Mouse (Mus musculus): ENCODE data around the gene Myrf.

Gene Myrf

GRCm38 (mm10) chr19:10248128-10248527, 7.6 kb upstream of the Myrf start:
- no peak for DNase-seq (ENCODE audit: low spot score)

GRCm38 (mm10) chr19:10247165-10247564, 6.6 kb upstream of the Myrf start:
- DNase-seq (ENCODE audit: low spot score) = no peak

GRCm38 (mm10) chr19:10244183-10244582, 3.6 kb upstream of the Myrf start:
- no peak for DNase-seq (ENCODE audit: low spot score)

GRCm38 (mm10) chr19:10242916-10243315, 2.4 kb upstream of the Myrf start:
- DNase-seq (ENCODE audit: low spot score) = no peak

DNA sequence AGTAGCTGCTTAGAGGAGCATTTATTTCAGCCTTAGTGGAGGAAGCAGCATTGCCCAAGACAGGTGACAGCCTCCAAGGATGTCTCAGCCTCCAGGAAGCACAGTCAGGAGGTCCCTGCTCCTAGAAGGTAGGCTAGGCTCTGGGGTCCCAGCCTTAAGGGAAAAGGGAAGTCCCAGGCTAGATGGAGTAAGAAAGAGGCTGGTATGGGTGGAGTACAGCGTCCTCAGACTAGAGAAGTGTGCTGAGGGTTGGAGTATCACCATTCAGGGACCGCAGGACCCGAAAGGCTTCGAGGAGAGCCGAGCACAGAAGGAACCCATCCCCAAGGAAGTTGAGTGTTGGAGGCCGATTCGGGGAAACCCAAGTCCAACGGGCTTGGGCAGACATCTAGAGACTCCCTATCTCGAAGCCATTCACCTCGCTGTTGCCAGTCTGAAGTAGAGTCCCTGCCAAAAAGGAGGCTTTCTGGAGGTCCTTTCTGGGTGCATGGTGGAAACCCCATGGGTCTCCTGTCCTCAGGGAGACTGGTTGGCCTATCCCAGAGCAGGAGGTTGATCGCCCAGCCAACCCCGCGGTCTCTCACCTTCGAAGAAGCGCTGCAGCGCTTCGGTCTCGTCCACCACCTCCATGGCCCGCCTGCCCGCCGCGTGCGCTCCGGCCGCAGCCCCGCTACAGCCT, 434 bp downstream of the Myrf start:
- DNase-seq (ENCODE audit: low spot score) = no peak

- DNase-seq (ENCODE audit: low spot score) = no peak
These were observed 1.1 kb downstream of the Myrf start for GRCm38 (mm10) chr19:10239419-10239818.

DNA sequence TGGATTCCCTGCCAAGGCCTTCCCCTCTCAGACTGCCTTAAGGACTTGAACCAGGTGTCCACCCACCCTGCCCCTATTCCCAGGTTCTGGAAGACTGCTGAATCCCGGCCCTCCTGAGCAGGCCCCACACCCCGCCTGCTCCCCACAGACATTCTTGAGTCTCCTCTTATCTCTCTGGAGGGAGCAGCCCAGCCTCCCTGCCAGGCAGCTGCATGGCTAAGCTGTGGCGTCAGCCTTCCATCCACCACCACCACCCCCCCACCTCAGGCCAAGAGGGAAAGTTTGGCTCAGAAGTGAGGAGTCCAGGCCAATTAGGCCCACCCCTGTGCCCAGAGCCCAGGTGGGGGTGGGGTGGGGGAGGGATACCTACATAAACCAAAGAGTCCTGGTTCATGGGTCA, 2.1 kb downstream of the Myrf start:
- DNase-seq (ENCODE audit: low spot score) = no peak

DNA sequence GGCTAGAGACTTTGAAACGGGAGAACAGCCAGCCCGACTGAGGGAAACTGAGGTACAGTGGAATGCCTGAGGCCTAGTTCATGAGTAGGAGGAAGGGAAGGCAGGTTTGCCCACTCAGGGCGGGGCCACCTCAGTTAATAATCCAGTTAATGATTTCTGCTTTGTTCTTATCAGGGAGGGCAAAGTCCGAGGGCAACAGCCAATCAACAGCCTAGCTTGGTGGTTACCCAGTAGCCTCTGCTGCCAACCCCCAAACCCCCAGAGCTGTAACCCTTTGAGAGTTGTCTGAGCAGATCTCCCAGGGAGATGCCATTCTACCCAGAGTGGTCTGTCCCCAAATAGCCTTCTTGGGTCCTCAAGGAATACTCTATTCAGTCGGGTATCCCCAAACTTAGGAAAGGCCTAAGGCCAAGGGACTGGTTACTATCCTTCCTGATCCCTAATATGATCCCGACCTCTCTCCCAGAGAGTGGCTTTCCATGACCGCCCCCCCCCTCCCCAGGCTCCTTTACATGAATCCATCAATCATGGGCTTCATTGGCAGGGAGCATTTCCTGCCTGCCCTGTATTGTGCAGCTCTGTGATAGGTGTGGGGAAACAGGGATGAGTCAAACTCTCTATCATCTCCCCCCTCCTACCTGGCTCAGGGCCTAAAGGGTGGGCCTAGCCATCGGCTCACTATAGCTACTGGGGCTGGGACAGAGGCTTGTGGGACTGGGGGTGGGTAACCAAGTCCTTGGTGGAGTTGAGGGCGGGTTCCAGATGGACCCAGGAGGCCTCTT, 4.6 kb downstream of the Myrf start:
- no peak for DNase-seq (ENCODE audit: low spot score)

DNA sequence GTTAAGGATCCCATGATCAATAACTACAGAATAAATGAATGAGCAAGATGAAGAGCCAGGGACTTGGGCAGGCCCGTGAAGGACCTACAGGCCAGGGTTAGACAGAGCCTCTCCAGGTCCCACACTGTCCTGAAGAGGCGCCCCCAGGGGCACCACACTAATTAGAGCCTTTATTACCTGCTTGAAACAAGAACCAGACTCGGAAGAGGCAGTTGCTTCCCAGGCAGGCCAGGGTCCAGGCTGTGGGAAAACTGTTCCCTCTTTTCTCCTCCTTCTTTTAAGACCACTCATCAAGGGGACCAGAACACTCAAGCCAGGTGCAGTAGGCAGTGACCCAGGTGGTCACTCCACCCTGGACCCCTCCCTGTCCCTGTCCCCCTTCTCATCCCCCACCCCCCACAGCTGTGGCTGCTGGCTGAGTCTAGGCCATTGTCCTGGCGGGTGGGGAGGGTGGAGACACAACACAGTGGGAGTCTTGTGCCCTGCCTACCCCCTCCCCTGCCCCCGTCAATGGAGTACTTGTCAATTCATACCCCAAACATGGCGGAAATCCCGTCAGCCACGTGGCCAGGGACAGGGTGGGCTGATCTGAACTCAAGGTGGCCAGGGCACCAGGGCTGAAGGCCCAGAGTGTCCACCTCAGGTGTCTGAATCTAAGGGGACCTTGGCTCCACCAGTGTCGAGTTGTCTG, 8.1 kb downstream of the Myrf start:
- DNase-seq (ENCODE audit: low spot score) = no peak

GRCm38 (mm10) chr19:10231871-10232270, 8.7 kb downstream of the Myrf start:
- DNase-seq (ENCODE audit: low spot score) = no peak

GRCm38 (mm10) chr19:10231016-10231415, 9.5 kb downstream of the Myrf start:
- DNase-seq (ENCODE audit: low spot score) = no peak

GRCm38 (mm10) chr19:10225767-10226166, 14.8 kb downstream of the Myrf start:
- DNase-seq (ENCODE audit: low spot score) = no peak

DNA sequence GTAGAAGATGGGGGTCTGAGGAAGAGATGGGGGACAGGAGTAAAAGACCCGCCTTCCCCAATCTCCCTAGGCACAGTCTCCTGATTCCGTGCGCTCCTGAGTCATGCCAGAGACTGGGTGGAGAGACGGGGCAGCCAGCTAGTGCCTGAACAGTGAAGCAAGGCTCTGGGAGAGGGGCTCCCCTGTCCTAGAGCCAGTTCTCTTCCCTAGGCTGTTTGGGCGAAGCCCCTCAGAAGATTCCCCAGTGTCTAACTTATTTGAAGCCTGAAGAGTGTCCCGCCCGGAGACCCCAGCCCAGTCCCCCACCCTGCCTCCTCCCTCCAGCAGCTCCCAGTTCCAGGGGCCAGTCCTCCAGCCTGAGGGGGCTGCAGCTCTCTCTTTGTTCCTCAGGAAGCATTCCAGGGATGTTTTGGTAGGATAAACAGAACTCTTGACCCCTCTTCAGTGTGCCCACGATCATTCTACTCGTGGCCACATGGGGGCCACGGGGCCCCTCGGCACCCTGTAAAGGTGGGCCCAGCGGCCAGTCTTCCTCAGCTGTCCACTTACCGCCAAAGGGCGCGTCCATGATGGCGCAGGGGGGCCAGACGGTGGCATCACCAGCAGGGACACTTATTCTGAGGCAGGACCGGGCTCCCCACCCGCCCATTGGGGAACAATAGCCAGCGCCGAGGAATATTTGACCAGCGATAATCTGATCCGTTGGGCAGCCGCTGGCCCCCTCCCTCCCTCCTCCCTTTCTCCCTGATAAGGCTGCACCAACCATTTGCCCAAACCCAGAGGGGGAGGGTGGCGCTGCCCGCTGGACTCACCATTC, 15.7 kb downstream of the Myrf start:
- DNase-seq (ENCODE audit: low spot score) = no peak

- no peak for DNase-seq (ENCODE audit: low spot score)
These were observed 17.0 kb downstream of the Myrf start for GRCm38 (mm10) chr19:10223561-10223960.

DNA sequence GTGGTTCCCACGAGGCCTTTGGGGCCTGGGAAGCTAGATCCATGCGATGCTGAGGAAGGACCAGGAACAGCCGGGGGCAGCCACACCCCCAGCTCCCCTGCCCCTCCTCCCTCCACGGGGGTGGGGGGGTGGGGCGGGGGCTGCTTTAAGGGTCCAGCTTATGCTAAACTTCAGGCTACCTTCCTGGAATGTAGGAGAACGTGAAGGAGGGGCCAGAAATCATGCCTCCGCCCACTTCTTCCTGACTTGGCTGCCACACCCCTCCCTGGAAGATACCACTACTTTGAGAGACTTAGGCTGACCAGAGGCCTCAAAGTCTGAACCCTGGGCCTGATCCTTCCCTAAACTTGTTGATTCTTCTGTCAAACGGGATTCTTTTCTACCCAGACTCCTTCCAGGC, 17.9 kb downstream of the Myrf start:
- DNase-seq (ENCODE audit: low spot score) = no peak

DNA sequence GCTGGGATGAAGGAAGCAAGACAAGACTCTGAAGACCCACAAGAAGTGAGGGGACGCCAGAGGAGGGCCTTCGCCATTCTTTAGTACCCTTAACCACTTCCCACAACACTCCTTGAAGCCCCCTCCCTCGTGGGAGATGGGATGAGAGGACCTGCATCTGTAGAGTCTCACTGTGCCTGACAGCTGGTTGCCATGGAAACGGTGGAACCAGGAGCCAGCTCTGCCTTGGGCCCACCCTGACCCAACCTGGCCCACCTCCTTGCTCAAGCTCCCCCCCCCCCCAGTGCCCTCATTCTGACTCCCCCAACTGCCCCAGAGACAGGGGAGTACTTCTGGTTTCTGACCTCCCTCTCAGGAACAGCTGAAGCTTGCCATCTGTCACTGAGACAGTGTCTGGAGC, 19.0 kb downstream of the Myrf start:
- no peak for DNase-seq (ENCODE audit: low spot score)

DNA sequence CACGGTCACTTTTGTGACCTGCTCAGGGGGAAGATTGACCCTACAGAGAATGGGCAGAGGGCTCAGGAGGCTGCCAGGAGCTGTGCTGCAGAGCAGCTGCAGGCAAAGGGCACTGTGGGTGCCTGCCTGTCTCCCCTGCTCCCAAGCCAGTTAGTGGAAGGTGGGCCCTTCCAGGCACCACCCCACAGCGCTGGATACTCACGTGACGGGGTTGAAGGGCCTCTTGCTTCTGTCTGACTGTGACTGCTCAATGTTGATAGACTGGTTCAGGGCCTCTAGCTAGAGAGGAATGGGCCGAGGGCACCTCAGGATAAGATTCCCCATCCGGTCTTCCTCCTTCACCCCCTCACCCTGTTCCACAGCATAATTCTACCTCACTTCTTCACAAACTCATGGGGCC, 21.0 kb downstream of the Myrf start:
- no peak for DNase-seq (ENCODE audit: low spot score)

DNA sequence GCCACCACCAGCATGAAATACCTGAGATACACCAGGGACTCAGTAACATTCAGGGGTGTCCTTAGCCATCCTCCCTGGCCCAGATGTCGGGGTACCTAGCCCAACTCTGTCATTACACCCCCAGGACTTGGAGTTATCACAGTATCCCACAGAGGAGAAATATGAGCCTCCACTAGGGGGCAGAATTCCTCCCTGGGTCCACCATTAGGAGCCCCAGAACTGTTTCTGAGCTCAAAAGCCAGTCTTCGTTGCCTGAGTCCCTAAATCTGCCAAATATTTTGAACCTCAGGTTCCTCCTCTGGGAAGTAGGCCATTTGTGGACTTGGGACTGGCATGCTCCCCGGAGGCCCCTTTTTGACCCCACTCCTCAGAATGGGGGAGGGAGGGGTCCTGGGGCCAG, 21.4 kb downstream of the Myrf start:
- DNase-seq (ENCODE audit: low spot score) = no peak

GRCm38 (mm10) chr19:10216101-10216500, 24.4 kb downstream of the Myrf start:
- DNase-seq (ENCODE audit: low spot score) = no peak

DNA sequence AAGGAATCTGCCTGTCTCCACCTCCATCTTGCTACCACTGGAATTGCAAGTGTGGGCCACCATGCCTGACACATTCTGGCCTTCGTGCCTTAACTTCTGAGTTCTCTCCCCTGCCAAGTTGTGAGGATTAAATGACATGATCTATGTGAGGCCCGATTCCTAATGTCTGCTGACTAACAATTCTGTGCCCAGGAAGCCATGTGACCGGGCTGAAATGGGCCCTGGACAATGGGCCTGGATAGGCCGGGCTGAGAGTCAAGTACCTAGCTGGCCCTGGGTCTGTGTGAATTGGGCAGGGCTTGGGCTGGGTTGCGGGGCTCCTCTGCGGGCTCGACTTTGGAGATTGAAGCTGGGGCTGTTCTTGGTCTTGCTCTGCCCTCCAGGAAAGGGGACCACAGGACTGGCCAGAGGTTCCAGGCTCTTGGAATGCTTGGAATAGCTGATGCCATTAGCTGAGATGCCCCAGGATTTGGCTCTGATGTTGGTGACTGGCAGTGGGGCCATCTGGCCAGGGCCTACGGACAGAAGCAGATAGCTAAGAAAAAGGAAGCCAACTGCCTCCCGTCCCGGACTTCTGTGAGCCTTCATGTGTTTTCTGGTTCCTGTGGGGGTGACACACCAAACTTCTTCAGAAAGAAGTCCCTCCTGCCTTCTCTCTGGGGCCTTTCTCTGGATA, 26.6 kb downstream of the Myrf start:
- DNase-seq (ENCODE audit: low spot score) = no peak

DNA sequence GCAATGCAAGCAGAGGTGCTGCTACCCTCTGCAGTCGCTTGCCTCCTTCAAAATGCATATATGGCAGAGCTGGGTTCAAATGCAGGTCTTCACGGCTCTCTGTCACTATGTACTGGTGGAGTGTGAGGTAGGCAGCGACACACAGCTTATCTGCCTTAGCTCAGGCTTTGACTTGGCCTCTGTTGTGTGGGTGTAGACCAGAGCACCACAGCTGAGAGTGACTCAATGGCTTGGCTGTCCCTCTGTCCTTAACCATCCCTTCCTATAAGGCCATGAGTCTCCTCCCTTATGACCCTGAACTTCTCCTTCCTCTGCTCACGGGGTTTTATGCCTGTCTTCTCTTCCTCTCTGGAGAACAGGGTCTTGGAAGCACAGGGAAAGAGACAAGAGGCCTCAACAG, 29.7 kb downstream of the Myrf start:
- DNase-seq (ENCODE audit: low spot score) = no peak

GRCm38 (mm10) chr19:10208851-10209250, 31.7 kb downstream of the Myrf start:
- no peak for DNase-seq (ENCODE audit: low spot score)
